Mouse (Mus musculus): ENCODE results near the gene Ezh1. TPM values are rescaled to one million over a fixed set of nuclear protein-coding genes. Genes with fewer than 3 reads are reported as not detected.
"Not testable (repeated sequence)": the region's sequence is repeated elsewhere in the genome, so short reads cannot be mapped to it uniquely, and the experiment has no call there.

Ezh1 gene
- total and polyA plus RNA-seq, 2 experiments from 2014 or later = 25.4 to 40.0 TPM

DNA sequence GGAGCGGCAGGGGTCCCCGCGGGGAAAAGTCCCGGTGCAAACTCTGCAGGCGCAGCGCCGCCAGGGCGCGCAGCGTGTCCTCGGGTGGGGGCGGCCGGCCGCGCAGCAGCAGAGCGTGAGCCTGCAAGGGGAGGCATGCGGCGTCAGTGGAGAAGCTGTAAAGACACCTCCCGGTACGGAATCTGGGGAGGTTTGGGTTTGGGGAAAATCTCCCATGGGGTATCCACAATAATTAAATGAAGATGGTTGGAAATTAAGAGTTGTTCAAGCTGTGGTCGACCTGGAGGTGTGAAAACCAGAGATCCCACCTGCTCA is 62.0 kb downstream of the Ezh1 start:
- Histone ChIP-seq H3K9me3 (ENCODE audit: low read length) (no peaks in the 10 kb centered on the region), H3K27ac (ENCODE audit: low read depth, low read length) (no peak overlapping the region), H3K36me3 (ENCODE audit: insufficient read depth, low read length) (peaks cover 42% of the 10 kb centered on the region), H3K9ac (replicated peaks; ENCODE audit: low read length, poor library complexity, severe bottlenecking) (0 out of 2 replicates have a peak overlapping the region, but pooled peaks have one; percentile 13), H3K4me2 (ENCODE audit: low read depth, low read length, poor library complexity, severe bottlenecking) (peak overlapping the region; percentile 32; the same call in 1 of the 2 replicates), H3K27me3 (ENCODE audit: insufficient read depth, low read length) (peaks cover 48% of the 10 kb centered on the region), H3K4me3 (ENCODE audit: low read depth, low read length) (peak overlapping the region; percentile 9; the same call in 1 of the 2 replicates), H3K4me1 (ENCODE audit: insufficient read depth, low read length) (no peaks in the 10 kb centered on the region; the same call in 1 of the 2 replicates)
- no peak for DNase-seq (ENCODE audit: low spot score)
- 34% methylated on average over 20 of the region's 21 CpGs for WGBS
- no peak for TF ChIP-seq CTCF (IDR thresholded peaks at IDR 0.05)
- ATAC-seq (ENCODE audit: low FRiP score) = no peak

DNA sequence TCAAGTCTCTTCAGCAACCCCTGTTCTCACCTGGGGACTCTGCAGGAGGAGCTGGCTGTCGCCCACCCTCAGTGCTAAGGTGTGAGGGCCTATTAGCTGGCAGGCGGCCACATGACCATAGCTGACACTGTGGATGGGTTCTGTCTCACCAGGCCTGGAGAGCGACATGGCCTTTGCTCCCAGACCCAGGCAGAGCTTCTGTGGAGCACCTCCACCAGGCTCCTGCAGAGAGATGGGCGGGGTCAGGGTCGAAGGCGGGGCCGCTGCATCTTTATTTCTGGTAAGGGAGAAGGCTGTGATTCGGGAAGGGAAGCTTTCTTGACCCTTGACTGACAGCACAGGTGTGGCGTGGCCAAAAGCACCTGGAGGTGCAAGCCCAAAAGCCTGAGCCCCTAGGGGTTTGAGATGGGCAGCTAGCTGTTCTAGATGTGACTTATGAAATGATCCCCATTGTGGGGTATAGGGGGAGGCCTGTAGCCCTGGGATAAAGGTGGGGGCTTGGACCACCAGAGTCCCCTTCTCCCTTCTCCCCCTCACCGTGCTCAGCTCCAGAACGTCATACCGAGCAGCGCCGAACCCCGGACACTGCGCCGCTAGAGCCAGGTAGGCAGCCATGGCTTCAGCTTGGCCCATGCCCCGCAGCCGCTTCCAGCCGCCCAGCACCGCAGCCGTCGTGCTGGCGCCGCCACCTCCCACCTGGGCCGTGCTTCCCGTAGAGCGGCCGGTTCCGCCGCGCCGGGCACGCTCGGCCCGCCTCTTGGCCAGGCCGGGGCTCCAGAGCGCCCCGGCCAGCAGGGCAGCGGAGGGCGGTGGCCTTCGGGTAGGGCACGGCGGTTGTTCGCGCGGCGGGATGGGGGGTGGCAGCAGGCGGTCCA is 62.5 kb downstream of the Ezh1 start:
- H3K27me3 ChIP-seq (ENCODE audit: insufficient read depth, low read length) = peaks cover 47% of the 10 kb centered on the region
- TF ChIP-seq CTCF (IDR thresholded peaks at IDR 0.05) = no peak
- no peaks in the 10 kb centered on the region for H3K4me1 ChIP-seq (ENCODE audit: insufficient read depth, low read length)
- WGBS = 30% methylated on average over 48 of the region's 49 CpGs
- peaks cover 42% of the 10 kb centered on the region for H3K36me3 ChIP-seq (ENCODE audit: insufficient read depth, low read length)
- ATAC-seq (ENCODE audit: low FRiP score) = no peak
- peak overlapping the region; percentile 32; the same call in 1 of the 2 replicates for H3K4me2 ChIP-seq (ENCODE audit: low read depth, low read length, poor library complexity, severe bottlenecking)
- 0 out of 2 replicates have a peak overlapping the region, but pooled peaks have one; percentile 13 for H3K9ac ChIP-seq (replicated peaks; ENCODE audit: low read length, poor library complexity, severe bottlenecking)
- H3K9me3 ChIP-seq (ENCODE audit: low read length) = no peaks in the 10 kb centered on the region
- H3K4me3 ChIP-seq (ENCODE audit: low read depth, low read length) = peak overlapping the region; percentile 9; the same call in 1 of the 2 replicates
- no peak for DNase-seq (ENCODE audit: low spot score)
- no peak overlapping the region for H3K27ac ChIP-seq (ENCODE audit: low read depth, low read length)

DNA sequence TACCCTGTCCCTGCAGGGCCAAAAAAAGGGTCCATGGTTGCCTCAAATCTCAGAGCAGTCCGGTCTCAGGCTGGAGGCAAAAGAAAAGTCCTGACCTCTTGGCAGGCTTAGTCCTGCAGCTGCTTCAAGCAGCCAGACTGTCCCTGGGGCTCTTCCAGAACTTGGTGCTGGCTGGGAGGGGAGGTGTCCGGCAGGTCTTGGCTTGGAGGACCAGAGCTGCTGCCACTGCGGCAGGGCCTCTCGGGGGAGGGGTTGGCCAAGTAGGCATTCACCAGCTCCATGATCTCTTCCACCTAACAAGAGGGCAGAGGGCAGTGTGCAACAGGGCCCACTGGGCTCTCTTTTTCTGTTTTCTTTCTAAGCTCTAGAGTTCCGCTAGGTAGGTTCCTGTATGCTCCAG is 63.5 kb downstream of the Ezh1 start:
- H3K9me3 ChIP-seq (ENCODE audit: low read length) = no peaks in the 10 kb centered on the region
- no peak overlapping the region for H3K4me3 ChIP-seq (ENCODE audit: low read depth, low read length)
- H3K27me3 ChIP-seq (ENCODE audit: insufficient read depth, low read length) = peaks cover 37% of the 10 kb centered on the region
- peaks cover 41% of the 10 kb centered on the region for H3K36me3 ChIP-seq (ENCODE audit: insufficient read depth, low read length)
- no peak overlapping the region for H3K27ac ChIP-seq (ENCODE audit: low read depth, low read length)
- H3K4me2 ChIP-seq (ENCODE audit: low read depth, low read length, poor library complexity, severe bottlenecking) = no peak overlapping the region
- no peak for TF ChIP-seq CTCF (IDR thresholded peaks at IDR 0.05)
- 51% methylated on average over 5 of the region's 5 CpGs for WGBS
- DNase-seq (ENCODE audit: low spot score) = peak; percentile 67
- 0 out of 2 replicates have a peak, but pooled peaks have one; percentile 16 for ATAC-seq (ENCODE audit: low FRiP score)
- H3K9ac ChIP-seq (replicated peaks; ENCODE audit: low read length, poor library complexity, severe bottlenecking) = no peak overlapping the region
- H3K4me1 ChIP-seq (ENCODE audit: insufficient read depth, low read length) = no peaks in the 10 kb centered on the region

DNA sequence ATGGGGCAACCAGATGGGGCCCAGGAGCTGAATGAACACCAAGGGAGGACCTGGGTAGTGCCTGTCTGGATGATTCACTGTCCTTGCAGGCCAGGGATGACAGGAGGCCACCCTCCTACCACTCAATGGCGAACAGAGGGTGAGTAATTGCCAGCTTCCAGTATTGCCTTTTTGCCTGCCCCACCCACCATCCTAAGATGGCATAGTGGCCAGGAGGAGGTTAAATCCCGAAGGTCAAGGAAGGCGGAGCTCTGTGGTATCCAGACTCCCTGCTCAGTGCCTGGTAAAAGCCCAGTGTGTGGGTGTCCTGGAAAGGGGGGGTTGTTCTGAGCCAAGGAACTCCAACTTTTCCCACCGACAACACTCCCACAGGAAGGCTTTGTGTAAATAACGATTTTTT is 64.0 kb downstream of the Ezh1 start:
- Histone ChIP-seq H3K9ac (replicated peaks; ENCODE audit: low read length, poor library complexity, severe bottlenecking) (no peak overlapping the region), H3K27me3 (ENCODE audit: insufficient read depth, low read length) (peaks cover 33% of the 10 kb centered on the region), H3K4me1 (ENCODE audit: insufficient read depth, low read length) (no peaks in the 10 kb centered on the region), H3K27ac (ENCODE audit: low read depth, low read length) (no peak overlapping the region), H3K9me3 (ENCODE audit: low read length) (no peaks in the 10 kb centered on the region), H3K36me3 (ENCODE audit: insufficient read depth, low read length) (peaks cover 37% of the 10 kb centered on the region), H3K4me2 (ENCODE audit: low read depth, low read length, poor library complexity, severe bottlenecking) (no peak overlapping the region), H3K4me3 (ENCODE audit: low read depth, low read length) (no peak overlapping the region)
- 58% methylated on average over 5 of the region's 5 CpGs for WGBS
- no peak for TF ChIP-seq CTCF (IDR thresholded peaks at IDR 0.05)
- DNase-seq (ENCODE audit: low spot score) (no peak), ATAC-seq (ENCODE audit: low FRiP score) (no peak)

DNA sequence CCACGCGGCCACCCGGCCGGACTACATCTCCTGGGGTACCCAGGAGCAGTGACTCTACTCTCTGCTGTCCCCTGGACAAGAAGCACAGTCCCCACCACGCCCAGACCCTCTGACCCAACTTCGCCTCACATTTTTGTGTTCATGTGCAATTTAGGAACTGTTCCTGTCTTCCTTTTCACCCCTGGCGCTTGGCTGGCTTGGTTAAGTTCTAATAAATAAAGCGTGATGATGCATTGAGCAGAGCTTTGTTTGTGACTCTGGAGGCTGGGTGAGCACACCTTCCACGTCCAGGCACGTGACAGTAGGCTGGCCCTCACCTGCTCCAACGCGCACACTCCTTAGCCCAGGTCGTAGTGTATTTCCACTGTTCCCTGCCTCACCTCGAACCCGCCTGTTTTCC is 64.7 kb downstream of the Ezh1 start:
- TF ChIP-seq CTCF (IDR thresholded peaks at IDR 0.05) = no peak
- H3K9me3 ChIP-seq (ENCODE audit: low read length) = no peaks in the 10 kb centered on the region
- H3K27ac ChIP-seq (ENCODE audit: low read depth, low read length) = no peak overlapping the region
- H3K27me3 ChIP-seq (ENCODE audit: insufficient read depth, low read length) = peaks cover 25% of the 10 kb centered on the region
- DNase-seq (ENCODE audit: low spot score) (no peak), ATAC-seq (ENCODE audit: low FRiP score) (no peak)
- H3K4me1 ChIP-seq (ENCODE audit: insufficient read depth, low read length) = no peaks in the 10 kb centered on the region
- H3K4me3 ChIP-seq (ENCODE audit: low read depth, low read length) = no peak overlapping the region
- peaks cover 32% of the 10 kb centered on the region for H3K36me3 ChIP-seq (ENCODE audit: insufficient read depth, low read length)
- H3K9ac ChIP-seq (replicated peaks; ENCODE audit: low read length, poor library complexity, severe bottlenecking) = no peak overlapping the region
- no peak overlapping the region for H3K4me2 ChIP-seq (ENCODE audit: low read depth, low read length, poor library complexity, severe bottlenecking)
- WGBS = 91% methylated on average over 15 of the region's 15 CpGs

DNA sequence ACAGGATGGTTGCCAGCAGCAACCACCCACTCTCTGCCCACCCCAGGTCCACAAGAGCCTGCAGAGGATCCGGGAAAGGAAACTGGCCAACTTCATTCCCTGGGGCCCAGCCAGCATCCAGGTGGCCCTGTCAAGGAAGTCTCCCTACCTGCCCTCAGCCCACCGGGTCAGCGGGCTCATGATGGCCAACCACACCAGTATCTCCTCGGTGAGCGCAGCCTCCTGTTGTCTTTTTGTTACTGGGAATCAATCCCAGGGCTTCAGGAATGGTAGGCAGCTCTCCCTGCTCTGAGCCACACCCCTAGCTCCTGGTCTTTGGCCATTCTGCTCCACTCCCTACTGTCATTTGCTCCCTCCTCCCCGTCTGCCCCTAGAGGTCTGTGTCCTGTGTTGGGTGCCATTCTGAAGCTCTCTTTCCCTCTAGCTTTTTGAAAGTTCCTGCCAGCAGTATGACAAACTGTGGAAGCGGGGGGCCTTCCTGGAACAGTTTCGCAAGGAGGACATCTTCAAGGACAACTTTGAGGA is 65.2 kb downstream of the Ezh1 start:
- WGBS = 82% methylated on average over 6 of the region's 8 CpGs
- not testable (repeated sequence) for H3K4me1 ChIP-seq (ENCODE audit: insufficient read depth, low read length); H3K4me3 ChIP-seq (ENCODE audit: low read depth, low read length); H3K9ac ChIP-seq (replicated peaks; ENCODE audit: low read length, poor library complexity, severe bottlenecking); H3K4me2 ChIP-seq (ENCODE audit: low read depth, low read length, poor library complexity, severe bottlenecking); H3K27ac ChIP-seq (ENCODE audit: low read depth, low read length); H3K9me3 ChIP-seq (ENCODE audit: low read length); ATAC-seq (ENCODE audit: low FRiP score); DNase-seq (ENCODE audit: low spot score)
- peaks cover 20% of the 10 kb centered on the region for H3K27me3 ChIP-seq (ENCODE audit: insufficient read depth, low read length)
- H3K36me3 ChIP-seq (ENCODE audit: insufficient read depth, low read length) = peaks cover 27% of the 10 kb centered on the region

DNA sequence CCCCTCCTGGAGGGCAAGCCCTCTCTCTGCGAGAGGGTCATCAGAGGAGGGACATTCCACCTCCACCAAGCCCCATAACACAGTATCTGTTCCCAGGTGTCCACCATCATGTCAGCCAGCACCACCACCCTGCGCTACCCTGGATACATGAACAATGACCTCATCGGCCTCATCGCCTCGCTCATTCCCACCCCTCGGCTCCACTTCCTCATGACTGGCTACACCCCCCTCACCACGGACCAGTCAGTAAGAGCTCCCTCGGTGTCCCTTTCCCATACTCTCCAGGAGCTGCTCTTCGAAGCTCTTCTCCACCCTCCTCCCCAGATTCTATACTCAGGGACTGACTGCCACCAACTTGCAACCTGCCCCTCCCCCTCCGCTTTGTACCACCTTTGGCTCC is 66.1 kb downstream of the Ezh1 start:
- peaks cover 20% of the 10 kb centered on the region for H3K36me3 ChIP-seq (ENCODE audit: insufficient read depth, low read length)
- not testable (repeated sequence) for H3K9ac ChIP-seq (replicated peaks; ENCODE audit: low read length, poor library complexity, severe bottlenecking); H3K4me3 ChIP-seq (ENCODE audit: low read depth, low read length); H3K4me2 ChIP-seq (ENCODE audit: low read depth, low read length, poor library complexity, severe bottlenecking); ATAC-seq (ENCODE audit: low FRiP score); H3K9me3 ChIP-seq (ENCODE audit: low read length); H3K27ac ChIP-seq (ENCODE audit: low read depth, low read length); DNase-seq (ENCODE audit: low spot score); H3K4me1 ChIP-seq (ENCODE audit: insufficient read depth, low read length)
- H3K27me3 ChIP-seq (ENCODE audit: insufficient read depth, low read length) = peaks cover 13% of the 10 kb centered on the region
- WGBS = 70% methylated on average over 7 of the region's 10 CpGs

Measured in midbrain, postnatal 0 days (tissue).